Mouse (Mus musculus) stomach, postnatal 0 days (tissue): Measurements from ENCODE around the gene Primpol.

Experiments
- CTCF ChIP-seq: IDR thresholded peaks from 2 replicates; pipeline ENCODE4 v1.5.1; 2016; ENCODE audit warnings: antibody characterized with exemption, low read depth, mild to moderate bottlenecking, moderate library complexity
- EP300 ChIP-seq: optimal IDR thresholded peaks from 2 replicates; pipeline ENCODE3; 2016; ENCODE audit warnings: antibody characterized with exemption

GRCm38 (mm10) chr8:46543191-46543590, 73.8 kb downstream of the Primpol start:
- TF ChIP-seq CTCF (no peak), EP300 (no peak)
